Mouse (Mus musculus): ENCODE data around the gene Bysl.

DNA sequence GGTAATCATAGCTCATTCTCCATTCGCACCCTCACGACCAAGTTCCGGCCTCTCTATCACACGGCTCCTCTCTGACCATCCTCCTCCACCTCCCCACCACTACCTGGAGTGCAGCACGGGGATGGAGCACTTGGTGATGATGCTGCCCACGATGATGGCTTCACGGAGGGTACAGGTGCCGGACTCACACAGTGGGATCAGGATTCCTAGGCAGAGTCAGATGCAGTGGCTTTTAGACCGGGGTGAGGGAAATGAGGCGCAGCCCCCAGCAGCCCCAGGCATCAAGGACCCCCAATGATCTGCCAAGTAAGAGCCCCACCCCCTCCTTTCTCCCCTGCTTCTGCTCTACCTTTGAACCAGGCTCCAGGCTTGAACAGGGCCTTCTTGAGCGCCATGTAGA, 9.0 kb downstream of the Bysl start:
- TF ChIP-seq CHD2 (IDR thresholded peaks at IDR 0.05; ENCODE audit: low read depth, low read length) (no peak), ZC3H11A (IDR thresholded peaks at IDR 0.05; ENCODE audit: borderline replicate concordance, low read depth, low read length) (no peak), HCFC1 (IDR thresholded peaks at IDR 0.05; ENCODE audit: borderline replicate concordance, insufficient read depth, low read length) (no peak)

Measured in ES-E14 (cell line).